Mouse (Mus musculus): ENCODE measurements at regions not wholly inside any gene's neighbourhood (a gene's known extent, or its start where the extent isn't known, plus 50 kb on each side); places are given as distances from the start of the nearest gene placed in this dataset.
A peak's percentile ranks its signal among the peaks of the same experiment; 100 is the strongest.

GRCm38 (mm10) chr3:149811036-149811435 lies 820.7 kb upstream of the Adgrl2 start:
- DNase-seq: no peak

GRCm38 (mm10) chr3:149805345-149805744 lies 815.0 kb upstream of the Adgrl2 start:
- no peak for DNase-seq

- no peak for DNase-seq
These were observed 805.8 kb upstream of the Adgrl2 start for GRCm38 (mm10) chr3:149796123-149796522.

- DNase-seq: no peak
These were observed 801.2 kb upstream of the Adgrl2 start for GRCm38 (mm10) chr3:149791593-149791992.

GRCm38 (mm10) chr3:149786096-149786495 lies 795.7 kb upstream of the Adgrl2 start:
- DNase-seq: no peak

- DNase-seq: no peak
These were observed 793.7 kb upstream of the Adgrl2 start for GRCm38 (mm10) chr3:149783903-149784608.

GRCm38 (mm10) chr3:149767847-149768421 lies 777.6 kb upstream of the Adgrl2 start:
- DNase-seq: no peak

GRCm38 (mm10) chr3:149761245-149761644 lies 770.9 kb upstream of the Adgrl2 start:
- no peak for DNase-seq

GRCm38 (mm10) chr3:149757910-149758592 lies 767.7 kb upstream of the Adgrl2 start:
- peak; percentile 10 for DNase-seq

GRCm38 (mm10) chr3:149736069-149736468 lies 745.7 kb upstream of the Adgrl2 start:
- no peak for DNase-seq

- DNase-seq: no peak
These were observed 735.9 kb upstream of the Adgrl2 start for GRCm38 (mm10) chr3:149726212-149726611.

- DNase-seq: no peak
These were observed 734.5 kb upstream of the Adgrl2 start for GRCm38 (mm10) chr3:149724879-149725278.

- DNase-seq: no peak
These were observed 731.5 kb upstream of the Adgrl2 start for GRCm38 (mm10) chr3:149721832-149722231.

- DNase-seq: no peak
These were observed 730.0 kb upstream of the Adgrl2 start for GRCm38 (mm10) chr3:149720306-149720705.

- no peak for DNase-seq
These were observed 715.4 kb upstream of the Adgrl2 start for GRCm38 (mm10) chr3:149705724-149706123.

- no peak for DNase-seq
These were observed 715.0 kb upstream of the Adgrl2 start for GRCm38 (mm10) chr3:149705322-149705721.

GRCm38 (mm10) chr3:149704478-149704877 lies 714.1 kb upstream of the Adgrl2 start:
- no peak for DNase-seq

GRCm38 (mm10) chr3:149683561-149683960 lies 693.2 kb upstream of the Adgrl2 start:
- DNase-seq: no peak

GRCm38 (mm10) chr3:149682246-149682645 lies 691.9 kb upstream of the Adgrl2 start:
- no peak for DNase-seq

GRCm38 (mm10) chr3:149673926-149674325 lies 683.6 kb upstream of the Adgrl2 start:
- DNase-seq: no peak

GRCm38 (mm10) chr3:149664624-149665023 lies 674.3 kb upstream of the Adgrl2 start:
- DNase-seq: no peak

GRCm38 (mm10) chr3:149638324-149638723 lies 648.0 kb upstream of the Adgrl2 start:
- DNase-seq: no peak

- no peak for DNase-seq
These were observed 635.8 kb upstream of the Adgrl2 start for GRCm38 (mm10) chr3:149626186-149626585.

GRCm38 (mm10) chr3:149625497-149625896 lies 635.1 kb upstream of the Adgrl2 start:
- no peak for DNase-seq
